Mouse (Mus musculus) forelimb bud, embryonic 11.5 days (tissue): ENCODE measurements around the gene Rbfox1.
A peak's percentile ranks its signal among the peaks of the same experiment; 100 is the strongest.

ENCODE experiments used
- DNase-seq: peaks from one replicate; pipeline ENCODE4 v3.0.0-alpha.2; 2012; ENCODE audit warnings: low read depth, low spot score

Gene Rbfox1

GRCm38 (mm10) chr16:7139480-7139879 is 1254.3 kb downstream of the Rbfox1 start:
- no peak for DNase-seq

- DNase-seq: no peak
Measured at GRCm38 (mm10) chr16:7140909-7141308, 1255.8 kb downstream of the Rbfox1 start.

- DNase-seq: no peak
Measured at GRCm38 (mm10) chr16:7145505-7145904, 1260.3 kb downstream of the Rbfox1 start.

GRCm38 (mm10) chr16:7146454-7146853 is 1261.3 kb downstream of the Rbfox1 start:
- no peak for DNase-seq

GRCm38 (mm10) chr16:7147884-7148283 is 1262.7 kb downstream of the Rbfox1 start:
- DNase-seq: no peak

- DNase-seq: peak; percentile 34
Measured at GRCm38 (mm10) chr16:7149106-7149899, 1264.1 kb downstream of the Rbfox1 start.

GRCm38 (mm10) chr16:7150201-7150791 is 1265.1 kb downstream of the Rbfox1 start:
- DNase-seq: peak; percentile 33

- no peak for DNase-seq
Measured at GRCm38 (mm10) chr16:7152401-7152800, 1267.2 kb downstream of the Rbfox1 start.

GRCm38 (mm10) chr16:7154671-7155070 is 1269.5 kb downstream of the Rbfox1 start:
- DNase-seq: no peak

- DNase-seq: no peak
Measured at GRCm38 (mm10) chr16:7158856-7159826, 1274.0 kb downstream of the Rbfox1 start.

- no peak for DNase-seq
Measured at GRCm38 (mm10) chr16:7159827-7160217, 1274.7 kb downstream of the Rbfox1 start.

- DNase-seq: no peak
Measured at GRCm38 (mm10) chr16:7162168-7162567, 1277.0 kb downstream of the Rbfox1 start.

- no peak for DNase-seq
Measured at GRCm38 (mm10) chr16:7163688-7164087, 1278.5 kb downstream of the Rbfox1 start.

GRCm38 (mm10) chr16:7164153-7164737 is 1279.1 kb downstream of the Rbfox1 start:
- peak; percentile 32 for DNase-seq

- no peak for DNase-seq
Measured at GRCm38 (mm10) chr16:7175960-7176359, 1290.8 kb downstream of the Rbfox1 start.

GRCm38 (mm10) chr16:7187788-7188187 is 1302.6 kb downstream of the Rbfox1 start:
- peak; percentile 81 for DNase-seq

- DNase-seq: no peak
Measured at GRCm38 (mm10) chr16:7193535-7193934, 1308.4 kb downstream of the Rbfox1 start.

- no peak for DNase-seq
Measured at GRCm38 (mm10) chr16:7197953-7198352, 1312.8 kb downstream of the Rbfox1 start.

- no peak for DNase-seq
Measured at GRCm38 (mm10) chr16:7200239-7200638, 1315.1 kb downstream of the Rbfox1 start.

- no peak for DNase-seq
Measured at GRCm38 (mm10) chr16:7201816-7202215, 1316.7 kb downstream of the Rbfox1 start.

- DNase-seq: no peak
Measured at GRCm38 (mm10) chr16:7206116-7206900, 1321.2 kb downstream of the Rbfox1 start.
